In the genomic region with DNA sequence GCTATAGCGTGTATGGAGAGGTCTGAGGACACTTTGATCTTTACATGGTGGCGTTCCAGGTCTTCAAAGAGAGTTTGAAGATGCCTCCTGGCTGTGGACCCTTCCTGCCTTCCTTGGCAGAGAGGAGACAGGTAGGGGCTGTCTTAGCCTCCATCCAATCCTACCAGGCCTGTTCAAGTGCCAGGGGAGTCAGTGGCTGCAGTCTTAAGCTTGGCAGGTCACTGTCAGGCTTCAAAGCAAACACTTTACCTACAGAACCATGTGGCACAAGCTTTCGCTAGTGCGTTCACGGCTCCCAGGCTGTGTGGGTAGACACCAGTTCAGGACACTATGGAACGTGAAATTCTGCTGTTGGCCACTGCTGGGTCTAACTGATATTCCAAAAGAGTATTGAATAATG, we compare ENCODE assay signal across 16 mouse cellular contexts. TPM values are rescaled to one million over a fixed set of nuclear protein-coding genes. Genes with fewer than 3 reads are reported as not detected.
A peak's percentile ranks its signal among the peaks of the same experiment; 100 is the strongest.
DNase-seq lines count a peak whose midpoint lies in the region; ATAC-seq and TF ChIP-seq lines count a peak whose summit lies in the region.
"Had no signal": no experiment of that assay in that cellular context is flagged by ENCODE, and none has a peak within 500 bp of the region (broad histone marks: within the 10 kb centered on the region; RNA-seq: fewer than 3 reads in every experiment).

No protein-coding gene starts in this region.

- no peak for TF ChIP-seq CTCF in heart, postnatal 0 days (IDR thresholded peaks at IDR 0.05; ENCODE audit: low read depth)
- TF ChIP-seq CTCF in lung, postnatal 0 days (IDR thresholded peaks at IDR 0.05), result no peak
- TF ChIP-seq CTCF in liver, postnatal 0 days (IDR thresholded peaks at IDR 0.05; ENCODE audit: low read depth), result no peak

- no peaks in the 10 kb centered on the region for H3K9me3 ChIP-seq in heart, postnatal 0 days (replicated peaks; ENCODE audit: control insufficient read depth, low read length)
- H3K9me3 ChIP-seq in lung, postnatal 0 days (ENCODE audit: low read length), result no peaks in the 10 kb centered on the region
- no peaks in the 10 kb centered on the region for H3K9me3 ChIP-seq in liver, postnatal 0 days (ENCODE audit: low read length)
- H3K9me3 ChIP-seq: heart, embryonic 15.5 days; hindbrain, embryonic 12.5 days; midbrain, embryonic 12.5 days had no signal

- H3K9ac ChIP-seq in heart, postnatal 0 days (replicated peaks; ENCODE audit: low read depth, low read length), result no peak overlapping the region
- no peak overlapping the region for H3K9ac ChIP-seq in lung, postnatal 0 days (replicated peaks; ENCODE audit: low read depth)
- no peak overlapping the region for H3K9ac ChIP-seq in liver, postnatal 0 days (replicated peaks)
- H3K9ac ChIP-seq: heart, embryonic 15.5 days; hindbrain, embryonic 12.5 days; midbrain, embryonic 12.5 days had no signal

- WGBS in heart, postnatal 0 days, result 89% methylated on average over 6 of the region's 6 CpGs
- 87% methylated on average over 6 of the region's 6 CpGs for WGBS in lung, postnatal 0 days
- 90% methylated on average over 6 of the region's 6 CpGs for WGBS in liver, postnatal 0 days (ENCODE audit: insufficient replicate concordance)

- no peak for TF ChIP-seq EP300 in heart, postnatal 0 days (IDR thresholded peaks at IDR 0.05; ENCODE audit: low read depth)
- TF ChIP-seq EP300 in lung, postnatal 0 days (IDR thresholded peaks at IDR 0.05), result no peak
- no peak for TF ChIP-seq EP300 in liver, postnatal 0 days (IDR thresholded peaks at IDR 0.05; ENCODE audit: low read depth)

- H3K27ac ChIP-seq in heart, postnatal 0 days (ENCODE audit: low read depth), result peak overlapping the region; percentile 70
- H3K27ac ChIP-seq in lung, postnatal 0 days (ENCODE audit: low read length), result peak overlapping the region; percentile 57; the same call in 1 of the 2 replicates
- H3K27ac ChIP-seq in liver, postnatal 0 days (ENCODE audit: low read depth), result peak overlapping the region; percentile 82
- H3K27ac ChIP-seq: hindbrain, embryonic 12.5 days; midbrain, embryonic 12.5 days had no signal

- H3K36me3 ChIP-seq in heart, postnatal 0 days (replicated peaks; ENCODE audit: control insufficient read depth, insufficient read depth, low read length), result no peaks in the 10 kb centered on the region
- H3K36me3 ChIP-seq in lung, postnatal 0 days (ENCODE audit: insufficient read depth, low read length), result no peaks in the 10 kb centered on the region
- peaks cover 3% of the 10 kb centered on the region for H3K36me3 ChIP-seq in liver, postnatal 0 days (replicated peaks; ENCODE audit: insufficient read depth, low read length)
- H3K36me3 ChIP-seq: heart, embryonic 15.5 days; hindbrain, embryonic 12.5 days; midbrain, embryonic 12.5 days had no signal

- no peaks in the 10 kb centered on the region for H3K27me3 ChIP-seq in heart, postnatal 0 days (ENCODE audit: control insufficient read depth, insufficient read depth, low read length)
- no peaks in the 10 kb centered on the region for H3K27me3 ChIP-seq in lung, postnatal 0 days (replicated peaks; ENCODE audit: insufficient read depth, low read length)
- no peaks in the 10 kb centered on the region for H3K27me3 ChIP-seq in liver, postnatal 0 days (ENCODE audit: insufficient read depth, low read length)
- H3K27me3 ChIP-seq: heart, embryonic 15.5 days; hindbrain, embryonic 12.5 days; midbrain, embryonic 12.5 days had no signal

- H3K4me3 ChIP-seq in heart, postnatal 0 days (ENCODE audit: low read depth, low read length), result no peak overlapping the region
- no peak overlapping the region for H3K4me3 ChIP-seq in lung, postnatal 0 days (ENCODE audit: low read depth, low read length)
- no peak overlapping the region for H3K4me3 ChIP-seq in liver, postnatal 0 days (ENCODE audit: low read depth, low read length)
- H3K4me3 ChIP-seq: heart, embryonic 15.5 days; hindbrain, embryonic 12.5 days; midbrain, embryonic 12.5 days had no signal

- H3K4me2 ChIP-seq in heart, postnatal 0 days (ENCODE audit: low read depth, low read length), result no peak overlapping the region
- no peak overlapping the region for H3K4me2 ChIP-seq in lung, postnatal 0 days (replicated peaks; ENCODE audit: low read depth, low read length)
- no peak overlapping the region for H3K4me2 ChIP-seq in liver, postnatal 0 days (ENCODE audit: low read depth, low read length)
- H3K4me2 ChIP-seq: heart, embryonic 15.5 days; hindbrain, embryonic 12.5 days; midbrain, embryonic 12.5 days had no signal

- no peak for DNase-seq in heart, postnatal 0 days (ENCODE audit: low spot score)
- DNase-seq in heart, adult 18-20 months, result no peak
- DNase-seq in lung, postnatal 0 days (ENCODE audit: low spot score), result no peak
- no peak for DNase-seq in lung, postnatal 36 days
- peak; percentile 10 for DNase-seq in adipocyte (ENCODE audit: low spot score)
- no peak for DNase-seq in liver, postnatal 0 days
- no peak for DNase-seq in urinary bladder, postnatal 14 days (ENCODE audit: low spot score)
- DNase-seq: cerebellum, postnatal 10 days; gastrocnemius, postnatal 10 days had no signal

- peaks cover 3% of the 10 kb centered on the region for H3K4me1 ChIP-seq in heart, postnatal 0 days (ENCODE audit: control insufficient read depth, insufficient read depth)
- H3K4me1 ChIP-seq in lung, postnatal 0 days (ENCODE audit: insufficient read depth, low read depth, low read length), result peaks cover 6% of the 10 kb centered on the region; the same call in 1 of the 2 replicates
- peaks cover 39% of the 10 kb centered on the region for H3K4me1 ChIP-seq in liver, postnatal 0 days (ENCODE audit: insufficient read depth)

- no peak for ATAC-seq in heart, postnatal 0 days (ENCODE audit: insufficient read depth, low read depth)
- ATAC-seq in lung, postnatal 0 days, result no peak
- ATAC-seq in liver, postnatal 0 days, result no peak
- ATAC-seq in activated CD4-positive, CD25-positive, alpha-beta regulatory T cell, adult 4 months, result no peak

RNA-seq across cellular contexts. Expression of a gene that starts 2.6 kb away (rescaled TPM):
- 6.2 TPM in 1 of 2 replicates, not detected in the other for total RNA-seq in heart, postnatal 0 days (2014; rRNA removed; ENCODE audit: low replicate concordance)
- 1.8 TPM in 2 replicates for polyA plus RNA-seq in heart, postnatal 0 days (2015; fragmentation: Nextera tagmentation; extraction: Ambion mirVana)
- 1 to 10 TPM; 6.5 to 6.7 TPM for total RNA-seq in heart, adult 18-20 months (2021)
- polyA plus RNA-seq in lung, postnatal 0 days (2015; fragmentation: Nextera tagmentation; extraction: Ambion mirVana), result 2.7 and 3.7 TPM in 2 replicates
- 4.6 and 5.4 TPM in 2 replicates for polyA plus RNA-seq in liver, postnatal 0 days (2015; fragmentation: Nextera tagmentation; extraction: Ambion mirVana)
- 10 to 100 TPM; 36.4 to 43.7 TPM for polyA plus RNA-seq in activated CD4-positive, CD25-positive, alpha-beta regulatory T cell, adult 4 months (2017; shearing (Covaris generic))
- total RNA-seq: ES-E14 had no signal

RNA-seq across cellular contexts. Expression of a gene that starts 9.7 kb away (rescaled TPM):
- total RNA-seq in heart, postnatal 0 days (2014; rRNA removed; ENCODE audit: low replicate concordance), result 19.2 and 34.8 TPM in 2 replicates
- polyA plus RNA-seq in heart, postnatal 0 days (2015; fragmentation: Nextera tagmentation; extraction: Ambion mirVana), result 10.3 and 10.8 TPM in 2 replicates
- total RNA-seq in heart, adult 18-20 months (2021), result 10 to 100 TPM; 31.7 to 56.7 TPM
- polyA plus RNA-seq in lung, postnatal 0 days (2015; fragmentation: Nextera tagmentation; extraction: Ambion mirVana), result 50.4 and 53.1 TPM in 2 replicates
- 113 and 120 TPM in 2 replicates for polyA plus RNA-seq in liver, postnatal 0 days (2015; fragmentation: Nextera tagmentation; extraction: Ambion mirVana)
- 1,000 to 10,000 TPM in 1 of 2 experiments, 100 to 1,000 TPM in 1; 679 to 1,228 TPM for polyA plus RNA-seq in activated CD4-positive, CD25-positive, alpha-beta regulatory T cell, adult 4 months (2017; shearing (Covaris generic))

RNA-seq across cellular contexts. Expression of a gene that starts 19.6 kb away (rescaled TPM):
- 17.4 and 19.6 TPM in 2 replicates for total RNA-seq in heart, postnatal 0 days (2014; rRNA removed; ENCODE audit: low replicate concordance)
- polyA plus RNA-seq in heart, postnatal 0 days (2015; fragmentation: Nextera tagmentation; extraction: Ambion mirVana), result 8.2 and 8.4 TPM in 2 replicates
- 10 to 100 TPM; 15.0 to 23.6 TPM for total RNA-seq in heart, adult 18-20 months (2021)
- 23.9 and 24.4 TPM in 2 replicates for polyA plus RNA-seq in lung, postnatal 0 days (2015; fragmentation: Nextera tagmentation; extraction: Ambion mirVana)
- 16.2 and 17.1 TPM in 2 replicates for polyA plus RNA-seq in liver, postnatal 0 days (2015; fragmentation: Nextera tagmentation; extraction: Ambion mirVana)
- 100 to 1,000 TPM; 415 to 458 TPM for polyA plus RNA-seq in activated CD4-positive, CD25-positive, alpha-beta regulatory T cell, adult 4 months (2017; shearing (Covaris generic))

RNA-seq across cellular contexts. Expression of a gene that starts 19.8 kb away (rescaled TPM):
- not detected in 2 replicates for total RNA-seq in heart, postnatal 0 days (2014; rRNA removed; ENCODE audit: low replicate concordance)
- polyA plus RNA-seq in heart, postnatal 0 days (2015; fragmentation: Nextera tagmentation; extraction: Ambion mirVana), result not detected in 2 replicates
- total RNA-seq in heart, adult 18-20 months (2021), result not detected
- not detected in 2 replicates for polyA plus RNA-seq in lung, postnatal 0 days (2015; fragmentation: Nextera tagmentation; extraction: Ambion mirVana)
- not detected in 2 replicates for polyA plus RNA-seq in liver, postnatal 0 days (2015; fragmentation: Nextera tagmentation; extraction: Ambion mirVana)
- polyA plus RNA-seq in activated CD4-positive, CD25-positive, alpha-beta regulatory T cell, adult 4 months (2017; shearing (Covaris generic)), result under 1 TPM in 1 of 2 experiments, not detected in 1; 0.46 TPM
- total RNA-seq: adrenal gland, postnatal 14 days had no signal
- polyA plus RNA-seq: heart, embryonic 15.5 days; hindbrain, embryonic 12.5 days; limb, embryonic 11.5 days; midbrain, embryonic 12.5 days had no signal

RNA-seq across cellular contexts. Expression of a gene that starts 35.2 kb away (rescaled TPM):
- not detected in 2 replicates for total RNA-seq in heart, postnatal 0 days (2014; rRNA removed; ENCODE audit: low replicate concordance)
- not detected in 2 replicates for polyA plus RNA-seq in heart, postnatal 0 days (2015; fragmentation: Nextera tagmentation; extraction: Ambion mirVana)
- total RNA-seq in heart, adult 18-20 months (2021), result 10 to 100 TPM in 1 of 2 experiments, 1 to 10 TPM in 1; 5.4 to 10.0 TPM
- polyA plus RNA-seq in lung, postnatal 0 days (2015; fragmentation: Nextera tagmentation; extraction: Ambion mirVana), result not detected in 2 replicates
- 0.12 TPM in 1 of 2 replicates, not detected in the other for polyA plus RNA-seq in liver, postnatal 0 days (2015; fragmentation: Nextera tagmentation; extraction: Ambion mirVana)
- polyA plus RNA-seq in activated CD4-positive, CD25-positive, alpha-beta regulatory T cell, adult 4 months (2017; shearing (Covaris generic)), result under 1 TPM; 0.37 to 0.38 TPM
- polyA plus RNA-seq: heart, embryonic 15.5 days; hindbrain, embryonic 12.5 days; limb, embryonic 11.5 days; midbrain, embryonic 12.5 days had no signal

Comparison
In these comparisons a context has a peak if more than half of its experiments do, and no peak if none do; other contexts are left out.
1. RNA of a gene that starts 19.6 kb away (polyA plus RNA-seq): 415 to 458 TPM in activated CD4-positive, CD25-positive, alpha-beta regulatory T cell, adult 4 months; 23.9 to 24.4 TPM in lung, postnatal 0 days, 16.2 to 17.1 TPM in liver, postnatal 0 days and 8.2 to 8.4 TPM in heart, postnatal 0 days; every median in the first group is over 10 times any median in the second.
2. Peak in every context shown above with its lines, with median percentiles within 50 percentile points of each other: H3K27ac ChIP-seq.